Mouse (Mus musculus) heart, adult 2 months (tissue): ENCODE data around the gene Lnx2.

Experiments
- CTCF ChIP-seq: fragments of 200-600 bp; IDR thresholded peaks from 2 replicates; pipeline ENCODE4 v1.8.1; 2022; ENCODE audit warnings: antibody characterized with exemption, mild to moderate bottlenecking, moderate library complexity
- EP300 ChIP-seq: fragments of 200-500 bp; IDR thresholded peaks from 2 replicates; pipeline ENCODE4 v1.6.1; 2011; ENCODE audit warnings: low read depth, low read length, control low read depth; ENCODE audit not compliant: insufficient read depth
- POLR2A ChIP-seq: fragments of 200-500 bp; IDR thresholded peaks from 2 replicates; pipeline ENCODE4 v1.6.1; 2011; ENCODE audit warnings: mild to moderate bottlenecking, low read depth, low read length, control low read depth; ENCODE audit not compliant: insufficient read depth

- TF ChIP-seq CTCF (peak; percentile 25; the same call in 1 of the 2 replicates), EP300 (no peak), POLR2A (no peak)
Measured at GRCm38 (mm10) chr5:147001312-147001711, 75.1 kb downstream of the Lnx2 start.
